Mouse (Mus musculus): ENCODE measurements around the gene Dcaf5.

DNA sequence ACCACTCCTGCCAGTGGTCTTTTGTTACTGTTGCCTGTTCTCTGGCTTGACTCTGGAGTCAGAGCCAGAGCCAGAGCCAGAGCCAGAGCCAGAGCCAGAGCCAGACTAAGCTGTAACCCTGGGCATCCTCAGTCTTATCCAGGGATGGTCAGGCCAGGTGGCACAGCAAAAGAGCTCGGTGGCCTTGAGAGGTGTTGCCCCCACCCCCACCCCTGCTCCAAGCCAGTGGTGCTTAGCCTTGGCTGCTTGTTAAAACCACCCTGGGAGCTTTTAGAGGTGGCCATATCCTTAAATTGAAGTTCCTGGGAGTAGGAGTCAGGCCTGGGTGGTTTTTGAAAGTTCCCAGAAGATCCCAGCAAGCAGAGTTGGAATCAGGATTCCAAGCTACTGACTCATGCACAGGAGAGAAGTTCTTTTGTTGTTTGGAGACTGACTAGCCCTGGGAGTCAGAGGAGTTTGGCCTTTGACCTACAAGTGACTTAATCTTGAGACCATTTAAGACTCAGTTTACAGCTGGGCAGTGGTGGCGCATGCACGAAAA, 144.4 kb downstream of the Dcaf5 start:
- TF ChIP-seq GATA1 (IDR thresholded peaks at IDR 0.05; ENCODE audit: borderline replicate concordance, low read length) (no peak), FLI1 (IDR thresholded peaks at IDR 0.05; ENCODE audit: low read length) (no peak)

Data from megakaryocyte, embryonic 14.5 days (primary cell).